Mouse (Mus musculus) testis, adult 2 months (tissue): ENCODE results near the gene Rbm33.

Source experiments
- CTCF ChIP-seq: fragments of 200-500 bp; IDR thresholded peaks from 2 replicates; pipeline ENCODE4 v1.5.1; 2012; ENCODE audit warnings: low read depth, mild to moderate bottlenecking, inconsistent platforms, low read length, moderate library complexity; ENCODE audit not compliant: control insufficient read depth, insufficient read depth, insufficient replicate concordance
- POLR2A ChIP-seq: fragments of 200-500 bp; IDR thresholded peaks from 2 replicates; pipeline ENCODE4 v1.6.1; 2012; ENCODE audit warnings: low read depth, mild to moderate bottlenecking, inconsistent platforms, low read length, moderate library complexity; ENCODE audit not compliant: control insufficient read depth

GRCm38 (mm10) chr5:28453086-28453485 is 136.2 kb downstream of the Rbm33 start:
- TF ChIP-seq POLR2A (no peak), CTCF (no peak)
